Mouse (Mus musculus) CH12.LX (cell line): ENCODE results near the gene Stn1.

Experiments used
- BHLHE40 ChIP-seq: IDR thresholded peaks from 2 replicates; pipeline ENCODE4 v1.6.1; 2011; ENCODE audit warnings: mild to moderate bottlenecking, low read depth, low read length, improper control_type of control experiment
- CTCF ChIP-seq, 2 experiments: IDR thresholded peaks in 1 of 2; conservative IDR thresholded peaks in 1 of 2; 2 replicates each; pipeline ENCODE4 v1.5.1; 2011 to 2012; ENCODE audit warnings: low read depth in 2 of 2, low read length in 2 of 2, improper control_type of control experiment in 1 of 2, inconsistent platforms in 1 of 2, mild to moderate bottlenecking in 1 of 2, moderate library complexity in 1 of 2
- E2F4 ChIP-seq: IDR thresholded peaks from 2 replicates; pipeline ENCODE4 v1.6.1; 2011; ENCODE audit warnings: low read depth, low read length, improper control_type of control experiment; ENCODE audit not compliant: insufficient replicate concordance
- EP300 ChIP-seq: IDR thresholded peaks from 2 replicates; pipeline ENCODE4 v1.6.1; 2011; ENCODE audit warnings: low read length, improper control_type of control experiment
- ETS1 ChIP-seq: conservative IDR thresholded peaks from 2 replicates; pipeline ENCODE4 v1.6.1; 2012; ENCODE audit warnings: low read depth, mild to moderate bottlenecking, inconsistent platforms, low read length, improper control_type of control experiment, moderate library complexity
- KAT2A ChIP-seq: IDR thresholded peaks from 2 replicates; pipeline ENCODE4 v1.6.1; 2012; ENCODE audit warnings: low read length, improper control_type of control experiment, inconsistent platforms; ENCODE audit not compliant: insufficient replicate concordance
- MAX ChIP-seq: IDR thresholded peaks from 2 replicates; pipeline ENCODE4 v1.6.1; 2011; ENCODE audit warnings: low read length, improper control_type of control experiment
- MAZ ChIP-seq: IDR thresholded peaks from 2 replicates; pipeline ENCODE4 v1.6.1; 2012; ENCODE audit warnings: low read depth, mild to moderate bottlenecking, inconsistent platforms, low read length, improper control_type of control experiment, moderate library complexity
- NELFE ChIP-seq: IDR thresholded peaks from 2 replicates; pipeline ENCODE4 v1.6.1; 2011; ENCODE audit warnings: low read depth, low read length, improper control_type of control experiment
- POLR2A ChIP-seq: IDR thresholded peaks from 2 replicates; pipeline ENCODE4 v1.6.1; 2011; ENCODE audit warnings: low read depth, mild to moderate bottlenecking, improper control_type of control experiment, low read length
- RAD21 ChIP-seq: IDR thresholded peaks from 2 replicates; pipeline ENCODE4 v1.6.1; 2011; ENCODE audit warnings: low read depth, mild to moderate bottlenecking, low read length, improper control_type of control experiment, moderate library complexity
- SMC3 ChIP-seq: IDR thresholded peaks from 2 replicates; pipeline ENCODE4 v1.6.1; 2011; ENCODE audit warnings: low read depth, low read length, improper control_type of control experiment
- USF1 ChIP-seq: IDR thresholded peaks from 2 replicates; pipeline ENCODE4 v1.6.1; 2014; ENCODE audit warnings: low read depth, mild to moderate bottlenecking, inconsistent platforms, low read length, improper control_type of control experiment
- ZC3H11A ChIP-seq: IDR thresholded peaks from 2 replicates; pipeline ENCODE4 v1.6.1; 2012; ENCODE audit warnings: low read depth, mild to moderate bottlenecking, inconsistent platforms, low read length, improper control_type of control experiment

GRCm38 (mm10) chr19:47573718-47574117 is 36.4 kb upstream of the Stn1 start:
- TF ChIP-seq SMC3 (no peak), POLR2A (no peak), CTCF (conservative IDR thresholded peaks at IDR 0.05 in 1 of 2, IDR thresholded peaks at IDR 0.05 in 1 of 2; ENCODE audit: low read depth in 2 of 2, low read length in 2 of 2) (no peak), NELFE (no peak), MAZ (no peak), MAX (no peak), BHLHE40 (no peak), ZC3H11A (no peak), RAD21 (no peak), EP300 (no peak), KAT2A (no peak), USF1 (no peak), E2F4 (no peak), ETS1 (no peak)
